Mouse (Mus musculus) frontal cortex, adult 2 months (tissue): ENCODE measurements around the gene Cntnap1. TPM values are rescaled to one million over a fixed set of nuclear protein-coding genes. Genes with fewer than 3 reads are reported as not detected.
A peak's percentile ranks its signal among the peaks of the same experiment; 100 is the strongest.
"Not testable (repeated sequence)": the region's sequence is repeated elsewhere in the genome, so short reads cannot be mapped to it uniquely, and the experiment has no call there.

Source experiments
- DNase-seq, 2 experiments: peaks; one replicate each; pipeline ENCODE4 v3.0.0; 2022; ENCODE audit warnings: low spot score in 1 of 2; ENCODE audit errors: extremely low spot score in 1 of 2
- polyA plus RNA-seq: library from polyadenylated mRNA; depleted of rRNA; stranded (reverse); fragments of >200 nt; gene quantifications from 2 replicates; pipeline ENCODE4 v1.2.3, GENCODE M21; 2012; rRNA removed

The Cntnap1 gene
- 65.8 TPM in 2 replicates for polyA plus RNA-seq

GRCm38 (mm10) chr11:101170354-101170810 is at the start of gene Cntnap1:
Gene Cntnap1 (plus strand): TSS chr11:101170523.
- DNase-seq: no peak

GRCm38 (mm10) chr11:101120545-101121188 is 49.7 kb upstream of the Cntnap1 start:
- no peak for DNase-seq

- DNase-seq: not testable (repeated sequence)
These were observed 45.8 kb upstream of the Cntnap1 start for GRCm38 (mm10) chr11:101124494-101124893.

GRCm38 (mm10) chr11:101125008-101125407 is 45.3 kb upstream of the Cntnap1 start:
- not testable (repeated sequence) for DNase-seq

GRCm38 (mm10) chr11:101127075-101127474 is 43.2 kb upstream of the Cntnap1 start:
- DNase-seq: no peak

- no peak for DNase-seq
These were observed 41.2 kb upstream of the Cntnap1 start for GRCm38 (mm10) chr11:101128996-101129577.

- DNase-seq: no peak
These were observed 40.1 kb upstream of the Cntnap1 start for GRCm38 (mm10) chr11:101130056-101130756.

- no peak for DNase-seq
These were observed 39.1 kb upstream of the Cntnap1 start for GRCm38 (mm10) chr11:101131187-101131586.

GRCm38 (mm10) chr11:101131701-101132100 is 38.6 kb upstream of the Cntnap1 start:
- no peak for DNase-seq

- no peak for DNase-seq
These were observed 37.3 kb upstream of the Cntnap1 start for GRCm38 (mm10) chr11:101133037-101133436.

- no peak for DNase-seq
These were observed 36.0 kb upstream of the Cntnap1 start for GRCm38 (mm10) chr11:101134217-101134865.

GRCm38 (mm10) chr11:101137000-101137399 is 33.3 kb upstream of the Cntnap1 start:
- no peak for DNase-seq

- DNase-seq: no peak
These were observed 31.7 kb upstream of the Cntnap1 start for GRCm38 (mm10) chr11:101138536-101139181.

- DNase-seq: no peak
These were observed 30.0 kb upstream of the Cntnap1 start for GRCm38 (mm10) chr11:101140164-101140819.

GRCm38 (mm10) chr11:101141088-101141487 is 29.2 kb upstream of the Cntnap1 start:
- DNase-seq: no peak

- DNase-seq: no peak
These were observed 27.9 kb upstream of the Cntnap1 start for GRCm38 (mm10) chr11:101142215-101142967.

GRCm38 (mm10) chr11:101143338-101144225 is 26.7 kb upstream of the Cntnap1 start:
- DNase-seq: peak in 1 of 2 experiments; percentile 67

GRCm38 (mm10) chr11:101146377-101146776 is 23.9 kb upstream of the Cntnap1 start:
- peak in 1 of 2 experiments; percentile 63 for DNase-seq
